Mouse (Mus musculus): ENCODE results near the gene Gm11567.

DNA sequence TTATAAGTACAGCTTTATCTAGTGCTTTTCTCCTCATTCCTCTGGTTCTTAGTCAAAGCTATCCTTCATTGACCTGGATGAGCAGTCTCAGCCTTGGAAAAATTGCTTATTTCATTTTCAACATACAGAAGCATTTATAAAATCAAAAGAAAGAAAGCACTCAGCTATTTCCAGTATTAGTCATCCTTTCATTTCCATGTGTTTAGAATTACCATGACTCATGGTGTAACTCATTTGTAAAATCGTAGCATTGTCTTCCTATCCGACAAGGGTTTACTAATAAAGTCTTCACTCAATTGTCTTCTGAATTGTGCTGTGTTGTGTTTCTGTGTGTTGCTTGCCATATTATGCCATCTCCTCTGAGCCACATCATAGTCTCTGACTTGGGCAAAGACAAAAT lies 20.2 kb upstream of the Gm11567 start:
- no peak for TF ChIP-seq CTCF (IDR thresholded peaks at IDR 0.05; ENCODE audit: borderline replicate concordance, control insufficient read depth, extremely low read depth, insufficient read depth, low read length, poor library complexity)
- no peak for TF ChIP-seq POLR2A (IDR thresholded peaks at IDR 0.05; ENCODE audit: control insufficient read depth, extremely low read depth, insufficient read depth, low read length, poor library complexity)
